20 mouse cellular contexts compared by ENCODE assay signal in genomic region chr9:44037106-44037505, GRCm38 (mm10). TPM values are rescaled to one million over a fixed set of nuclear protein-coding genes. Genes with fewer than 3 reads are reported as not detected.
"Had no signal": no experiment of that assay in that cellular context is flagged by ENCODE, and none has a peak within 500 bp of the region (broad histone marks: within the 10 kb centered on the region; RNA-seq: fewer than 3 reads in every experiment).

No protein-coding gene starts in this region.

- H3K9me3 ChIP-seq: midbrain, embryonic 13.5 days; neural tube, embryonic 13.5 days; neural tube, embryonic 15.5 days had no signal

- H3K4me2 ChIP-seq: lung, embryonic 14.5 days; midbrain, embryonic 11.5 days; midbrain, embryonic 13.5 days; neural tube, embryonic 13.5 days; neural tube, embryonic 15.5 days had no signal

- H3K4me1 ChIP-seq: midbrain, embryonic 13.5 days; neural tube, embryonic 13.5 days; neural tube, embryonic 15.5 days had no signal

- H3K27ac ChIP-seq: macrophage; midbrain, embryonic 13.5 days; neural tube, embryonic 13.5 days; neural tube, embryonic 15.5 days had no signal

- H3K9ac ChIP-seq: lung, embryonic 14.5 days; midbrain, embryonic 13.5 days; neural tube, embryonic 13.5 days; neural tube, embryonic 15.5 days had no signal

- ATAC-seq: midbrain, embryonic 13.5 days; midbrain, embryonic 16.5 days had no signal

- DNase-seq: lung, adult 18-20 months; lung, embryonic 14.5 days; lung, postnatal 14 days; lung, postnatal 36 days; retina, postnatal 1 day; right cerebral cortex, adult 18-20 months; right cerebral cortex, postnatal 25 days; right cerebral cortex, postnatal 4 days; spleen, adult 18-20 months; thymus, adult 18-20 months; thymus, postnatal 36 days had no signal

- H3K4me3 ChIP-seq: megakaryocyte, embryonic 14.5 days; midbrain, embryonic 13.5 days; myocyte; neural tube, embryonic 13.5 days; neural tube, embryonic 15.5 days had no signal

- H3K36me3 ChIP-seq: midbrain, embryonic 13.5 days; neural tube, embryonic 13.5 days; neural tube, embryonic 15.5 days had no signal

RNA-seq across cellular contexts. Expression of gene Thy1, which starts 6.1 kb away (rescaled TPM):
- polyA plus RNA-seq: midbrain, embryonic 11.5 days; myocyte; neural tube, embryonic 11.5 days had no signal
